Mouse (Mus musculus) CD8-positive naive resting alpha-beta T cell, adult 57 days (primary cell): Measurements from ENCODE around the gene Gemin2. TPM values are rescaled to one million over a fixed set of nuclear protein-coding genes. Genes with fewer than 3 reads are reported as not detected.

Experiments used
- total RNA-seq: library from RNA; stranded (reverse); gene quantifications from one replicate; pipeline ENCODE4 v1.2.4, GENCODE M21; 2023

Gemin2 gene
- 13.8 TPM for total RNA-seq

DNA sequence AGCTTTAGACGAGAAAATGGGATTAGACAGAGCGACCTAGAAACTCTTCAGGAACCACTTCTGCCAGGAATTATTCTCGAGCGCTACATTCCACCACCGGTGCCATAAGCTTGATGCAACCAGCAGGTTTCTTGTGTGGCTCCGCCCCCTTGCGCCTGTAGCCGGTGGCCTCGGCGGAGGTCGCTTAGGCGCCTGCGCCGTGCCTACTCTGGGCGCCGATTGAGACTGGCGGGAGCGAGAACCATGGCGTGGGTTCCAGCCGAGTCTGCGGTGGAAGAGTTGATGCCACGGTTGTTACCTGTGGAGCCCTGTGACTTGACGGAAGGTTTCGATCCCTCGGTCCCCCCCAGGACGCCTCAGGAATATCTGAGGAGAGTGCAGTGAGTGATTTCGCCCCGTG, at the start of gene Gemin2:
Gemin2 (plus strand) TSS at position 160 of the 400 bp plus-strand sequence.

GRCm38 (mm10) chr12:59011844-59012709, 1.1 kb upstream of the Gemin2 start, which contains the start of gene Sec23a:
Gene Sec23a, minus strand, starts transcription at chr12:59012017.

GRCm38 (mm10) chr12:59060993-59061595, 47.9 kb downstream of the Gemin2 start, which contains the start of gene Trappc6b:
Gene Trappc6b, minus strand, starts transcription at chr12:59061472.

DNA sequence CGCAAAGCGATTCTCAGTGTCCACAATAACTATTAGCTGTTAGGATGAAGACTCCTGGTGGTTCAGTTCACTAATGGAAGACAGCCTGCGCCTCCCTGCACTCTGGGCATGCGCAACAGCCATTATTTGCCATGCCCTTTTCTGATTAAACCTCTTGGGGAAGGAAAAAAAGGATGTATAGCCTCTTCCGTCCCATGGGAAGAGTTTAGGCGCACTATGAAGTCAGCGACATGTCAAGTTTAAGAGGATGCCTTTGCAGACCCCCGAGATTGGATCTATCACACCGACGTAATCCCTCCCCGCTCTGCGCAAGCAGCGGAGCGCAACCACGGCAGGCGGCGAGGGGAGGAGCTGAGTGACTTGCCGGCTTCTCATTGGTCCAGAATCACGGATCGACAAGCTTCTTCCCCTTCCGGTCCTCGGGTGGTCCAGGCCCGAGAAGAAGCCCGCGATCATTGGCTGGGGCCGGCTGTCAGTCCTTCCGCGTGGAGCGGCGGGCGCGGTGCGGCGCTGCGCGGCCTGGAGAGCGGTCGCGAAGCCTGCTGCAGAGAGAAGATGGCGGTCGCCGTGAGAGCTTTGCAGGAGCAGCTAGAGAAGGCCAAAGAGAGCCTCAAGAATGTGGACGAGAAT, 53.4 kb downstream of the Gemin2 start, which contains the start of gene Pnn:
Pnn (plus strand) TSS at position 437 of the 630 bp plus-strand sequence.

Other genes with a start within 250 kb of the Gemin2 start
- 18.2 TPM for gene Sec23a, start 1.4 kb upstream of the Gemin2 start, total RNA-seq
- 75.4 TPM for gene Trappc6b, start 48.1 kb downstream of the Gemin2 start, total RNA-seq
- 68.4 TPM for gene Pnn, start 53.5 kb downstream of the Gemin2 start, total RNA-seq
- 121 TPM for gene Mia2, start 82.4 kb downstream of the Gemin2 start, total RNA-seq
- 53.1 TPM for gene Fbxo33, start 206.3 kb downstream of the Gemin2 start, total RNA-seq